Mouse (Mus musculus): Measurements from ENCODE around the gene 1700001P01Rik.
A peak's percentile ranks its signal among the peaks of the same experiment; 100 is the strongest.

1700001P01Rik gene

GRCm38 (mm10) chr11:97809235-97810121, 33.8 kb upstream of the 1700001P01Rik start:
- DNase-seq: peak in 1 of 2 experiments; percentile 33

DNA sequence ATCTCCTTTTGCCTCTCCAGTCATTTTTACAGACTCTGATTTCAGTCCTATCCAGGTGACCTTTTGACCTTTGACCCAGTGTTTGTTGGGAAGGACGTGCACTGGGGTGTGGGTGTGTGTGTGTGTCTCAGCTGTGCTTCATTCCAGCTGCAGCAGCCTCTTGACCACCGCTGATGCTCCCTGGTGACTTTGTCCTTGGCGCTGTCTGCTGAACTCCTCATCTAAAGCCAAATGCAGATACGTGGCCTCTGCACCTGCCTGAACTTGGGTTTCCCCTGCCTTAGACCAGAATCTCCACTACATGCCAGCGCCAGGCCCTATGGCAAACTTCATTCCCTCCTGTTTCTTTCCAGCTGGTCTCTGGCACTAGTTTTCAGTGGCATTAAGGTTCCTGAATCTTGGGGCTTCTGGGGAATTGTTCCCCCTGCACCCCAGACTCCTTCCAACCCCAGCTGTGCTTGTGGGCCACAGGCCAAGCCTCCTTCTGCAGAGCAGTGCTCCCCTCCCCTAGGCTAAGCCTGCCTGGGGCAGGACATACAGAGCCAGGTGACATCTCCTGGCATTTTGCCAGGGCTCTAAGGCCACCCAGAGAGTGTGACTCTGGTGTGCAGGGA, 33.0 kb upstream of the 1700001P01Rik start:
- peak; percentile 72 to 74 for DNase-seq

GRCm38 (mm10) chr11:97808093-97808492, 32.4 kb upstream of the 1700001P01Rik start:
- DNase-seq: peak in 1 of 2 experiments; percentile 43

- peak; percentile 51 to 70 for DNase-seq
Observed at GRCm38 (mm10) chr11:97807626-97808025, 31.9 kb upstream of the 1700001P01Rik start.

DNA sequence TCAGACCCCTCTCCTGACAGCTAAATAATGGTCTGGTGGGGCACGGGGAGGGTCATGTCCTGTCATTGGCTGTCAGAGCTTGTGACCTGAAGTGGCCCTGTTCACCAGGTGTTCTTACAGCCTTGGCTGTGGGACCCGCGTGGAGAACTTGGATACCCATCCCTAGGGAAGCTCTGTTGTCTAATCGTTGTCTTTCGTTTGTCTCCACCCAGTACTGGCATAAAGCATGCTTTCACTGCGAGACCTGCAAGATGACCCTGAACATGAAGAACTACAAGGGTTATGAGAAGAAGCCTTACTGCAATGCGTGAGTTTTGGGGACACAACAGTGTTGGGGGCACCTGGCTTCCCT, 30.9 kb upstream of the 1700001P01Rik start:
- DNase-seq: no peak

- DNase-seq: peak; percentile 54 to 56
Observed at GRCm38 (mm10) chr11:97805662-97806612, 30.2 kb upstream of the 1700001P01Rik start.

GRCm38 (mm10) chr11:97804841-97805661, 29.3 kb upstream of the 1700001P01Rik start:
- peak; percentile 72 to 75 for DNase-seq

- no peak for DNase-seq
Observed at GRCm38 (mm10) chr11:97803847-97804246, 28.1 kb upstream of the 1700001P01Rik start.

GRCm38 (mm10) chr11:97802495-97802894, 26.8 kb upstream of the 1700001P01Rik start:
- no peak for DNase-seq

- no peak for DNase-seq
Observed at GRCm38 (mm10) chr11:97802194-97802470, 26.4 kb upstream of the 1700001P01Rik start.

DNA sequence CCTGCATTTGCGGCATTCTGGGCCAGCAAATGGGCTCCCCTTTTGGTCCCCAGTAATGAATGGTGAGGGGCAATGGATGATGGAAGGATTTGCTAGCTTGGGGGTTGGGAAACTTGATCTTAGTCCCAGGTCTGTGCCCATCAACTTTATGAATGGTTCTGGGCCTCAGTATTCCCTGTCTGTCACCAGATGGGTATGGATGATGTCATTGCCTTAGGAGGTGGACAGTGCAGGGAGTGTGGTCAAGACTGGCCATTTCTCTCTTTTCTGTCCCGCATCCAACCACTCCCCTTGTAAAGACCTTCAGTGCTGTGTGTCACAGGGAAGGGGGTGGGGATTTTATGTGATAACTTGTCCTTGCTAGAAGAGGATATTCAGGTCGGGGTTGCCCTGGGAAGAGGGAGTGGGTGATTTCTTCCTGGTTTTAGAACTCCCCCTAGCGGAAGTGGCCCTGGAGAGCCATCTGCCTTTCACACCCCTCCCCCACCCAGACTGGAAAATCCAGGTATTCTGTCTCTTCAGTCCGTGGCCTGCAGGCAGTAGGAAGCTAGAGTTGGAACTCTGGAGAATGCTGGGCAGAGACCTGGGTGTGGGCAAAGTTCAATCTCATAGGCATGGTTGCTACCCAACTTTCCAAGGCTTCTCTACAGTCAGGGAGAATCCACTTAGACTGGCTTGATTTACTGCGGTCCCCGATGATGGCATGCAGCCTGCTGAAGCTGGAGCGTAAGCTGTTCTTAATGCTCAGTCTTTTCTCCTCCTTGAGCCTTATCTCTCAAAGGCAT, 25.9 kb upstream of the 1700001P01Rik start:
- DNase-seq: peak; percentile 73 to 86

- DNase-seq: peak in 1 of 2 experiments; percentile 59
Observed at GRCm38 (mm10) chr11:97800691-97801408, 25.1 kb upstream of the 1700001P01Rik start.

- peak; percentile 65 to 73 for DNase-seq
Observed at GRCm38 (mm10) chr11:97799994-97800690, 24.4 kb upstream of the 1700001P01Rik start.

DNA sequence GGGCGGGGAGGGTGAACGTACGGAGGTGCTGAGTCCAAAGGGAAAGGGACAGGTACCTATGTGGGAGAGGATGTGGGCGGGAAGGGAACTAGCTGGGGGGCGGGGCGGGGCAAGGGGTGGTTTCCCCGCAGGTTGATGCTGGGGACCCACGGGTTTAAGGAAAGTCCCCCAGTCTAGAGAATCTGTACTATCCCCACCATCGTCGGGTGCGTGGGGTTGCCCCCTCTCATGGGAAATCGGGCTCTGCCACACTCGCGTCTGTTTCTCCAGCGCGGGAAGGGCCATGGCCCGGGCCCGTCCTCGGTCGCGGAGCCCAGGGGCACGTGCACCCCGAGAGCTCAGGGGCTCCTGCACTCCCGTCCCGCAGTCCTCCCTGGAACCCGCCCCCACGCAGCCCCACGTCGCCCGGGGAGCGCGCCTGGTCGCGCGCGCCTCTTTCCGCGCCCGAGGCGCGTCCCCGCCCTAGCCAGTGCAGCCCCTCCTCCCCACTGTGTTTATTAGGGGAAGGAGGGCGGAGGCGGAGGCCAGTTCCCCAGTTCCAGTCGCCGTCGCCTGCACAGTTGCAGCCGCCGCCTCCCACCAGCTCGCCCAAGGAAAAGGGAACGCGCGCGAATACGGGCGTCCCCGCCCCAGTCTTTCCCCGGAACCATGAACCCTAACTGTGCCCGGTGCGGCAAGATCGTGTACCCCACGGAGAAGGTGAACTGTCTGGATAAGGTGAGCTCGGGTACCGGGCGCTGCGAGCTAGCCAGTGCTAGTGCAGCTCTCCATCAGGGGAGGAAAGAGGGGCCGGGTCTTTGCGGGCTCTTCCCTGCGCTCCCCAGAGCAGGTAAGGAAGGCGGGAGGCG, 23.7 kb upstream of the 1700001P01Rik start:
- DNase-seq: peak; percentile 87 to 93

- peak; percentile 95 for DNase-seq
Observed at GRCm38 (mm10) chr11:97798782-97799145, 23.0 kb upstream of the 1700001P01Rik start, which contains the start of gene Lasp1. Gene Lasp1, plus strand, starts transcription at chr11:97799000.

DNA sequence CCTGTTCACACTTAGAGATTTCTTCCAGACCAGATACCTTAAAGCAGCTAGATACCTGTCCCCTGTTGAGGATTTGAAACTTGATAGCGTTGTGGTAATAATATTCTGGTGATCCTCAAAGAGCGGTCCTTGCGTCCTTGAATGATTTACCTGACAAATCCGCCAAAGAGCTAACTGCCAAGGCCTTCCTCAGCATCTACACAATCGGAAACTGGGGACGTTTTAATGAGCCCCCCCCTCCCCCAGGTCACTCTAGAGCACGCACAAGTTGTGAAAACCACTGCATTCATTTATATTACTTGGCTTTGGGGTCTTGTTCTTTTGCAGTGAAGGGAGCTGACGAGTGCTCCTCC, 22.3 kb upstream of the 1700001P01Rik start:
- DNase-seq: no peak

- DNase-seq: no peak
Observed at GRCm38 (mm10) chr11:97797369-97798082, 21.8 kb upstream of the 1700001P01Rik start.

- peak; percentile 86 to 87 for DNase-seq
Observed at GRCm38 (mm10) chr11:97796910-97797309, 21.2 kb upstream of the 1700001P01Rik start.

All from cerebellum, postnatal 14 days (tissue).